Mouse (Mus musculus) intestine, embryonic 16.5 days (tissue): Measurements from ENCODE around the gene Themis. TPM values are rescaled to one million over a fixed set of nuclear protein-coding genes. Genes with fewer than 3 reads are reported as not detected.

ENCODE experiments used
- ATAC-seq: fragments of 200-750 bp; cut with Nextera tagmentation; 2 replicates; pipeline ENCODE4 v1.8.0; 2017; ENCODE audit warnings: moderate TSS enrichment, moderate library complexity
- H3K27ac ChIP-seq: fragments of 300-500 bp; sonication (generic); 2 replicates; pipeline ENCODE4 v1.5.1; 2014; ENCODE audit warnings: mild to moderate bottlenecking, low read length
- H3K27me3 ChIP-seq: fragments of 300-500 bp; sonication (generic); replicated peaks from 2 replicates; pipeline ENCODE4 v1.6.1; 2014; ENCODE audit warnings: low read length, control low read depth, mixed read lengths; ENCODE audit not compliant: control insufficient read depth, insufficient read depth
- H3K36me3 ChIP-seq: fragments of 300-500 bp; sonication (generic); 2 replicates; pipeline ENCODE4 v1.6.1; 2014; ENCODE audit warnings: low read length, control low read depth; ENCODE audit not compliant: control insufficient read depth, insufficient read depth
- H3K4me1 ChIP-seq: fragments of 300-500 bp; sonication (generic); 2 replicates; pipeline ENCODE4 v1.6.1; 2014; ENCODE audit warnings: low read length, control low read depth, mixed read lengths; ENCODE audit not compliant: control insufficient read depth, insufficient read depth
- H3K4me2 ChIP-seq: fragments of 300-500 bp; sonication (generic); 2 replicates; pipeline ENCODE4 v1.6.1; 2014; ENCODE audit warnings: low read depth, low read length, control low read depth
- H3K4me3 ChIP-seq: fragments of 300-500 bp; sonication (generic); 2 replicates; pipeline ENCODE4 v1.5.1; 2014; ENCODE audit warnings: mild to moderate bottlenecking, low read length
- H3K9ac ChIP-seq: fragments of 300-500 bp; sonication (generic); 2 replicates; pipeline ENCODE4 v1.6.1; 2014; ENCODE audit warnings: low read depth, low read length
- H3K9me3 ChIP-seq: fragments of 300-500 bp; sonication (generic); 2 replicates; pipeline ENCODE4 v1.6.1; 2016; ENCODE audit warnings: low read length, control low read depth; ENCODE audit not compliant: control insufficient read depth
- WGBS: fragments of 180-500 bp; shearing (Covaris S2); extraction: QIAGEN DNeasy Blood & Tissue Kit; methylation state at CpG from one replicate; pipeline ENCODE4 v1.1.7; 2014; 5-methylcytosine and 5-hydroxymethylcytosine counted together
- polyA plus RNA-seq: library from polyadenylated mRNA; unstranded; fragments of >200 nt; fragmentation: Nextera tagmentation; extraction: Ambion mirVana; gene quantifications from 2 replicates; pipeline ENCODE4 v1.2.1, GENCODE M21; 2015

Gene Themis
- 0.09 and 0.13 TPM in 2 replicates for polyA plus RNA-seq

DNA sequence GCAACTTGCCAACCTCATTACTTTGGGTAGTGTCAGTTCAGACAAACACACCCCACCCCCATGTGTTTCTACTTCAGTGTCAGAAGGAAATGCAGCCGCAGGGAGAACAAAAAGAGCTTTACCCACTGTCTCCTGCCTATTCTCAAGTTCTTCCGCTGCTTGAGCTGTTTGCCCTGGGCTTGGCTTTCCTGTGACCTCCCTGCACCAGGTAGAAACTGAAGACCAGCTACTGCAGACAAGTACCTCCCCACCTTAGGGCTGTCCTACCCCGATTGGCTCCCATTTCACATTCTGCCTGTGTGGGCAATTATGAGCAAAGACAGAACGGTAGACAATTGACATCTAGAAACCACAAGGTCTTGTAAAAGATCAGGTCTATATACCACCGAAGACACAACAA is at the start of gene Themis:
TSS of gene Themis (plus strand) at position 100 of the 400 bp plus-strand sequence.
- Histone ChIP-seq H3K4me2 (no peak within 1 kb of the TSS), H3K4me1 (no peaks in the 10 kb centered on the region), H3K27me3 (no peaks in the 10 kb centered on the region), H3K36me3 (no peaks in the 10 kb centered on the region), H3K4me3 (no peak within 1 kb of the TSS), H3K9ac (no peak within 1 kb of the TSS), H3K27ac (no peak within 1 kb of the TSS), H3K9me3 (no peaks in the 10 kb centered on the region)
- 47% methylated on average over 5 of the region's 5 CpGs for WGBS
- ATAC-seq = no peak

DNA sequence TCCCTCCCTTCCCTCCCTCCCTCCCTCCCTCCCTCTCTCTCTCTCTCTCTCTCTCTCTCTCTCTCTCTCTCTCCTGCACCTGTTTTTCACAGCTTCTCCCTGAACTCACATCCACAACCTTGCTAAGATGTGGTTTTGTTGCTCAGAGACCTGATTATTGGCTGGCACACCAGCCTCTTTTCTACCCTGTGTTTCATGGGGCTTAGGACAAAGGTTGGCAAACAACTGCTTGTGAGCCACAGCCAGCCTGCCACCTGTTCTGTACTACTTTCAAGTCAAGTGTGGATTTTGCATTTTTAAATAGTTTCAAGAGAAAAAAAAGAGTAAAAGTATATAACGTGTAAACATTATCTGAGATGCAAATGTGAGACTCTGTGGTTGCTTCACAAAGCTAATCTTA is 48.7 kb upstream of the Themis start:
- no peak overlapping the region for H3K4me2 ChIP-seq
- no peak for ATAC-seq
- H3K27me3 ChIP-seq = no peaks in the 10 kb centered on the region
- no peak overlapping the region for H3K27ac ChIP-seq
- no peak overlapping the region for H3K9ac ChIP-seq
- WGBS = 89% methylated on average over 1 of the region's 1 CpGs
- H3K4me3 ChIP-seq = no peak overlapping the region
- H3K4me1 ChIP-seq = no peaks in the 10 kb centered on the region
- no peaks in the 10 kb centered on the region for H3K9me3 ChIP-seq
- H3K36me3 ChIP-seq = no peaks in the 10 kb centered on the region

DNA sequence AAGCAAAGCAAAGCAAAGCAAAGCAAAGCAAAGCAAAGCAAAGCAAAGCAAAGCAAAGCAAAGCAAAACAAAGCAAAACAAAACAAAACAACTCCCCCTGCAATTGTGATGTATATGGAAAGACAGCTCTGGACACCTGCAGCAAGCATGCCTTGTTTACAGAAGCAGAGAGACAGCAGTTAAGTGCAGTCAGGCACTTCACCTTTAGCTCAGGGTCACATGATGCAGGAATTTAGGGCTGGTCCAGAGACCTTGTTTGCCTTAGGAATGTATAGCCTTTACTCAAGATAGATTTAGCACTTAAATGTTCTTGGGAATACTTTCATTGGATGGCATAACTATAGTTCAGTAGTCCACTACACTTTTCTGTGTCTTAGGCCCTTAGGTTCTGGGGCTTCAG is 32.1 kb upstream of the Themis start:
- Histone ChIP-seq H3K4me3 (no peak overlapping the region), H3K36me3 (no peaks in the 10 kb centered on the region), H3K9ac (no peak overlapping the region), H3K4me1 (no peaks in the 10 kb centered on the region), H3K9me3 (no peaks in the 10 kb centered on the region), H3K27me3 (no peaks in the 10 kb centered on the region), H3K27ac (no peak overlapping the region), H3K4me2 (no peak overlapping the region)
- ATAC-seq = no peak

DNA sequence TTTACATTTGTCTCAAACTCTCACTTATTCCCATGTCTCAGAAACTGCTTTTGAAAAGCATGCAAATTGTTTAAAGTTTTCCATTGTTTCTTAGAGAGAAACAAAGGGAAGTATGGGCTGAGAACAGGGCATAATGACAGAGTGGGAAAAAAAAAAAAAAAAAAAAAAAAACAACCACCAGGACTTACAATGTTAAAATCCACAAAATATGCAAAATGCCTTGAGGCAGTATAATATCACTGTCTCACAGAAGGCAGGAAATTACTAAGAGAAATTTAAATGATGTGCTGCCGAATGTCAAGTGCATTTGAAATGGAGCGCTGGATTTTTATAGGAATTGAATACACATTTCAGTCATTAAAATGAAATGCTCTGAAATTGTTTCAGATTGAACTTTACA is 26.3 kb upstream of the Themis start:
- Histone ChIP-seq H3K27me3 (no peaks in the 10 kb centered on the region), H3K9me3 (no peaks in the 10 kb centered on the region), H3K27ac (no peak overlapping the region), H3K4me2 (no peak overlapping the region), H3K4me3 (no peak overlapping the region), H3K36me3 (no peaks in the 10 kb centered on the region), H3K9ac (no peak overlapping the region), H3K4me1 (no peaks in the 10 kb centered on the region)
- 92% methylated on average over 2 of the region's 2 CpGs for WGBS
- no peak for ATAC-seq

DNA sequence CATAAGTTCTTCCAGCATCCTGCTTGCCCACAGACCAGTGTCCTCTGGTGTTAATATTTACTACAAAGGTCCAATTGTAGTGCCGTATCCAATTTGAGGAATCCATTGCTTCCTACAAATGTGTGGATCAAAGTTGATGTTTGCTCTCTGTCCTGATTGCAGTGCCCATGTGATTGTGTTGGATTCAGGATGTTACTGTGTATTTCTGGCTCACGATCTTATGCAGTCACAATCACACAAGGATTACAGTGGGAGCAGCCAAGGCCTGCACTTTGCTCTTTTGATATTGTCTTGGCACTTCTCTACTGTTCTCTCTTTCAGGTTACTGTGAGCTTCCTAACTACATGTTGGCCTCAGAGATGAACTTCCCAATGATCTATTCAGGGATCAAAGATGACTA is 20.3 kb upstream of the Themis start:
- H3K4me1 ChIP-seq = no peaks in the 10 kb centered on the region
- H3K9ac ChIP-seq = no peak overlapping the region
- WGBS = 85% methylated on average over 2 of the region's 2 CpGs
- no peak overlapping the region for H3K4me3 ChIP-seq
- no peak overlapping the region for H3K4me2 ChIP-seq
- H3K9me3 ChIP-seq = no peaks in the 10 kb centered on the region
- H3K27me3 ChIP-seq = no peaks in the 10 kb centered on the region
- H3K36me3 ChIP-seq = no peaks in the 10 kb centered on the region
- no peak overlapping the region for H3K27ac ChIP-seq
- no peak for ATAC-seq

DNA sequence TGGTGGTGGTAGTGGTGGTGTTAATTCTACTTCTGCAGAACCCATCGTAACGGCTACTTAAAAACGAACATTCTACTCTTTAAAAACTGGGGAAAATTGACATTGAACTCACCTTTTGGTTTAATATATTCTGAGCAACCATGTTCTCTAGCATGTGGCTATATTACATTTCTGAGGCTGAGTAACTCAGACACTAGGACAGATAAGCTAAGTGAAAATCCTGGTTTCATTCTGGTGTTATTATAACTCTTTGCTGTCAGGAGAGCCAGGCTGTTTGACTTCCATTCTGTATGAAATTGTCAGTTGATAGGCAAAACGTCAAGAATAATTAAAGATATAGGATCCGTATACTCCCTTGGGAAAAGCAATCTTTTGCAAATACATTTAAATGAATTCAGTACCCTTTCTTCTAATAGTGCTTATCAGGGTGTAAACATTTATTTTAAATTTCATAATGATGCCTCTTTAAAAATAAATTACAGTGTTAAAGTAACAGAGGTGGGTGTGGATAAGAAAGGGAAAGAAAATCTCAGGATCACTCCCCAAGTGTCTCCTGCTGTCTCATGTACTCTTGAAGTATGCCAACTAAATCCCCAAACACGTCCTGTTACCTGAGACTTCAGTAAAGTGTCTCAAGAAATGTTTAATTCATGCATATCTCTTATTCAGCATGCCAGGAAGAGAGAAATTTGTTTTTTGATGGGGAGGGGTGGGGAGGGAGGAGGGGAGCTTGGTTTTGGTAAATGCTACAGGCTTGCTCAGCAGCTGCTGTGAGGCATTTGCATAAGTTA is 18.9 kb upstream of the Themis start:
- 79% methylated on average over 6 of the region's 6 CpGs for WGBS
- no peaks in the 10 kb centered on the region for H3K27me3 ChIP-seq
- H3K27ac ChIP-seq = no peak overlapping the region
- H3K4me1 ChIP-seq = no peaks in the 10 kb centered on the region
- no peak overlapping the region for H3K4me3 ChIP-seq
- no peaks in the 10 kb centered on the region for H3K36me3 ChIP-seq
- ATAC-seq = no peak
- no peak overlapping the region for H3K4me2 ChIP-seq
- no peaks in the 10 kb centered on the region for H3K9me3 ChIP-seq
- no peak overlapping the region for H3K9ac ChIP-seq

DNA sequence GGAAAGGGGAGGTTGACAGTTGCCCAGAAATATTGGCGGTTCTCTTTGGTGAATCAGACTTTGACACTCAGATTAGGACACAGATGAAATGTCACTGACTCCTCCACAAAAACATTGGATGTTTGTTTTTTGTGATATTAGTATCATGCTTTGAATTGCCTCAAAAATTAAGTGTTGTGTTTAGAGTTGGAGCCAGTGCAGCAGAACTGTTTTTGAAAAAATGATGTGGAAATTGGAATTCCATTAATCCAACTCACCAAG is 18.3 kb upstream of the Themis start:
- Histone ChIP-seq H3K9me3 (no peaks in the 10 kb centered on the region), H3K4me3 (no peak overlapping the region), H3K27ac (no peak overlapping the region), H3K36me3 (no peaks in the 10 kb centered on the region), H3K4me2 (no peak overlapping the region), H3K4me1 (no peaks in the 10 kb centered on the region), H3K9ac (no peak overlapping the region), H3K27me3 (no peaks in the 10 kb centered on the region)
- no peak for ATAC-seq
- 54% methylated on average over 1 of the region's 1 CpGs for WGBS

DNA sequence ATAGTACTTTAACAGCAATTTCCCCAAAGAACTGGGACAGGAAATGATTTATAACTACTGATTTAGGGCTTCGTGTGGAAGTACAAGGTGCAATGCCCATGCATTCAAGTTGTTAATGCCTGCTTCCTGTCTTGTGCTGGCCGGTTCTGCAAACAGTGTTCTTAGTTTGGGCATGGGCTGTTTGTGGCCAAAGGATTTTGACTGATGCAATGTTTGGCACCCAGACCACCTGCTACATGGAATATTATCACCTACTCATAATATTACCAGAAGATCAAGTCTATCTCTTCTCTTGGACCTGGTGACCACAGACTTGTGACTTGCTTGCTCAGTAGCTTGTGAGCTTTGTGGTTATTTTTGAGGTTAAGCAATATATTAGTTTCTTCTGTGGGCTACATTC is 16.2 kb upstream of the Themis start:
- H3K36me3 ChIP-seq = no peaks in the 10 kb centered on the region
- no peak for ATAC-seq
- no peaks in the 10 kb centered on the region for H3K9me3 ChIP-seq
- H3K4me2 ChIP-seq = no peak overlapping the region
- H3K4me3 ChIP-seq = no peak overlapping the region
- H3K9ac ChIP-seq = no peak overlapping the region
- WGBS = 53% methylated on average over 2 of the region's 2 CpGs
- H3K27me3 ChIP-seq = no peaks in the 10 kb centered on the region
- H3K27ac ChIP-seq = no peak overlapping the region
- H3K4me1 ChIP-seq = no peaks in the 10 kb centered on the region

DNA sequence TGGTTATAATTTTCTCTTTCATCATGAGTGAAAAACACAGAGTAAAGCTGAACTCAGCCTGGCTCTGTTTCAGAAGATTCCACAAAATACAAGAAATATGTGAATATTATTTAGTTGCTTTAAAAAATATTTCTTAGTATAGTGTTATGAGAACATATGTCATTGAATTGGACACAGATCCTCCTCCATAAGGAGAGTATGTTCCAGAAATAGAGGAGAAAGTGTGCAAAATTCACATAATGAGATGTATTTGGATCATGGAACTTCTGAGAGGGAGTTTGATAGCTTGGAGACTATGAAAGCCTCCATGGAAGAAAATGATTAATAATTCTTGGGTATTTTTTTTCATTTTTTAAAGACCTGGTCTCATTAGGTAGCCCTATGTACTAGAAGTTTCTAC is 13.4 kb upstream of the Themis start:
- H3K4me1 ChIP-seq = no peaks in the 10 kb centered on the region
- no peak overlapping the region for H3K9ac ChIP-seq
- no peak overlapping the region for H3K4me2 ChIP-seq
- H3K4me3 ChIP-seq = no peak overlapping the region
- no peaks in the 10 kb centered on the region for H3K36me3 ChIP-seq
- H3K27ac ChIP-seq = no peak overlapping the region
- H3K9me3 ChIP-seq = no peaks in the 10 kb centered on the region
- H3K27me3 ChIP-seq = no peaks in the 10 kb centered on the region
- no peak for ATAC-seq

DNA sequence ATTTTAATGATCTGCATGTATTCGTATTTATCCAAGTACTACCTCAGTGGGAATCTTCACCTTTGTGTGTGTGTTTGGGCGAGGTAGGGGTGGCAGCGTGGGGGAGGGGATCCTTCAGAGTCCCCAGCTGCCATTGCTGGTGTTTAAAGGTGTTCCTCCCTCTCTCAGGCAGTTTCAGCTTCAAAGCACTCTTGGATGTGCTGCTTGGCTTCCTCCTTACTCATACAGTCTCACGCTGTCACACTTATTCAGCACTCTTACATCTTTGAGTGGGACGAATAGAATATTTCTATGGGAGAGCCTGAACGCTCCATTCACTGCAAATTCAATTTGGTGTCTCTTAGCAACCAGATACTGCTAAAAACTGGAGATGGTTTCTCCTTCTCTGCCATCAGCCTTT is 3.0 kb upstream of the Themis start:
- Histone ChIP-seq H3K9me3 (no peaks in the 10 kb centered on the region), H3K4me2 (no peak overlapping the region), H3K27me3 (no peaks in the 10 kb centered on the region), H3K4me3 (no peak overlapping the region), H3K36me3 (no peaks in the 10 kb centered on the region), H3K27ac (no peak overlapping the region), H3K4me1 (no peaks in the 10 kb centered on the region), H3K9ac (no peak overlapping the region)
- WGBS = 72% methylated on average over 6 of the region's 6 CpGs
- ATAC-seq = no peak
